Mouse (Mus musculus) CH12.LX (cell line): Measurements from ENCODE around the gene BC005624.

Experiments
- CTCF ChIP-seq, 2 experiments: IDR thresholded peaks in 1 of 2; conservative IDR thresholded peaks in 1 of 2; 2 replicates each; pipeline ENCODE4 v1.5.1; 2011 to 2012; ENCODE audit warnings: low read depth in 2 of 2, low read length in 2 of 2, improper control_type of control experiment in 1 of 2, inconsistent platforms in 1 of 2, mild to moderate bottlenecking in 1 of 2, moderate library complexity in 1 of 2
- JUND ChIP-seq: conservative IDR thresholded peaks from 2 replicates; pipeline ENCODE4 v1.6.1; 2011; ENCODE audit warnings: low read depth, low read length, improper control_type of control experiment
- MEF2A ChIP-seq: IDR thresholded peaks from 2 replicates; pipeline ENCODE4 v1.6.1; 2014; ENCODE audit warnings: low read depth, mild to moderate bottlenecking, inconsistent platforms, low read length, improper control_type of control experiment, borderline replicate concordance
- MXI1 ChIP-seq: IDR thresholded peaks from 2 replicates; pipeline ENCODE4 v1.6.1; 2011; ENCODE audit warnings: mild to moderate bottlenecking, low read depth, low read length, improper control_type of control experiment
- MYC ChIP-seq: IDR thresholded peaks from 2 replicates; pipeline ENCODE4 v1.6.1; 2011; ENCODE audit warnings: low read depth, mild to moderate bottlenecking, improper control_type of control experiment, low read length
- POLR2A ChIP-seq: IDR thresholded peaks from 2 replicates; pipeline ENCODE4 v1.6.1; 2011; ENCODE audit warnings: low read depth, mild to moderate bottlenecking, improper control_type of control experiment, low read length
- TBP ChIP-seq: conservative IDR thresholded peaks from 2 replicates; pipeline ENCODE4 v1.6.1; 2011; ENCODE audit warnings: low read depth, low read length, improper control_type of control experiment
- USF1 ChIP-seq: IDR thresholded peaks from 2 replicates; pipeline ENCODE4 v1.6.1; 2014; ENCODE audit warnings: low read depth, mild to moderate bottlenecking, inconsistent platforms, low read length, improper control_type of control experiment
- ZC3H11A ChIP-seq: IDR thresholded peaks from 2 replicates; pipeline ENCODE4 v1.6.1; 2012; ENCODE audit warnings: low read depth, mild to moderate bottlenecking, inconsistent platforms, low read length, improper control_type of control experiment
- ZKSCAN1 ChIP-seq: IDR thresholded peaks from 2 replicates; pipeline ENCODE4 v1.6.1; 2012; ENCODE audit warnings: low read depth, inconsistent platforms, low read length, improper control_type of control experiment, borderline replicate concordance

- TF ChIP-seq CTCF (conservative IDR thresholded peaks at IDR 0.05 in 1 of 2, IDR thresholded peaks at IDR 0.05 in 1 of 2; ENCODE audit: low read depth in 2 of 2, low read length in 2 of 2) (no peak), MYC (no peak), JUND (no peak), POLR2A (no peak), TBP (no peak), ZKSCAN1 (no peak), MXI1 (no peak), USF1 (no peak), MEF2A (no peak), ZC3H11A (no peak)
Measured at GRCm38 (mm10) chr2:30995432-30995996, 13.5 kb upstream of the BC005624 start.
